Mouse (Mus musculus) forebrain, postnatal 0 days (tissue): Measurements from ENCODE around the gene Ms4a15. TPM values are rescaled to one million over a fixed set of nuclear protein-coding genes. Genes with fewer than 3 reads are reported as not detected.

ENCODE experiments used
- ATAC-seq: fragments of 200-750 bp; cut with Nextera tagmentation; 2 replicates; pipeline ENCODE4 v1.8.0; 2017; ENCODE audit warnings: mild to moderate bottlenecking, moderate library complexity
- DNase-seq: peaks from one replicate; pipeline ENCODE4 v3.0.0-alpha.2; 2015
- H3K27ac ChIP-seq: fragments of 300-500 bp; sonication (generic); 2 replicates; pipeline ENCODE4 v1.5.1; 2014; ENCODE audit warnings: low read depth, mild to moderate bottlenecking, antibody characterized with exemption, low read length, moderate library complexity, mixed read lengths
- H3K27me3 ChIP-seq: fragments of 300-500 bp; sonication (generic); 2 replicates; pipeline ENCODE4 v1.6.1; 2014; ENCODE audit warnings: mild to moderate bottlenecking, low read length, mixed read lengths; ENCODE audit not compliant: insufficient read depth
- H3K36me3 ChIP-seq: fragments of 300-500 bp; sonication (generic); 2 replicates; pipeline ENCODE4 v1.6.1; 2014; ENCODE audit warnings: mild to moderate bottlenecking, moderate library complexity; ENCODE audit not compliant: insufficient read depth
- H3K4me1 ChIP-seq: fragments of 300-500 bp; sonication (generic); 2 replicates; pipeline ENCODE4 v1.6.1; 2014; ENCODE audit warnings: antibody characterized with exemption; ENCODE audit not compliant: insufficient read depth
- H3K4me2 ChIP-seq: fragments of 300-500 bp; sonication (generic); 2 replicates; pipeline ENCODE4 v1.6.1; 2014; ENCODE audit warnings: low read depth, mild to moderate bottlenecking, moderate library complexity
- H3K4me3 ChIP-seq: fragments of 300-500 bp; sonication (generic); 2 replicates; pipeline ENCODE4 v1.5.1; 2014; ENCODE audit warnings: low read depth, low read length, mixed read lengths
- H3K9ac ChIP-seq: fragments of 300-500 bp; sonication (generic); 2 replicates; pipeline ENCODE4 v1.6.1; 2014; ENCODE audit warnings: mild to moderate bottlenecking
- H3K9me3 ChIP-seq: fragments of 300-500 bp; sonication (generic); 2 replicates; pipeline ENCODE4 v1.6.1; 2016; ENCODE audit warnings: low read length
- CTCF ChIP-seq: sonication (generic); IDR thresholded peaks from 2 replicates; pipeline ENCODE4 v1.5.1; 2016; ENCODE audit warnings: antibody characterized with exemption, control low read depth, low read depth
- WGBS: fragments of 180-500 bp; shearing (Covaris S2); extraction: QIAGEN DNeasy Blood & Tissue Kit; methylation state at CpG from one replicate; pipeline ENCODE4 v1.1.7; 2014; 5-methylcytosine and 5-hydroxymethylcytosine counted together
- polyA plus RNA-seq: library from polyadenylated mRNA; unstranded; fragments of >200 nt; fragmentation: Nextera tagmentation; extraction: Ambion mirVana; gene quantifications from 2 replicates; pipeline ENCODE4 v1.2.1, GENCODE M21; 2015
- total RNA-seq: library from RNA; depleted of rRNA; stranded (reverse); fragments of >200 nt; gene quantifications from 2 replicates; pipeline ENCODE4 v1.2.3, GENCODE M21; 2014

Ms4a15 gene
- total and polyA plus RNA-seq, 2 experiments from 2014 or later: 2.1 to 3.0 TPM

- ATAC-seq: no peak
- H3K4me1 ChIP-seq: no peaks in the 10 kb centered on the region
- H3K36me3 ChIP-seq: no peaks in the 10 kb centered on the region
- H3K27ac ChIP-seq: no peak overlapping the region
- no peak overlapping the region for H3K9ac ChIP-seq
- no peaks in the 10 kb centered on the region for H3K9me3 ChIP-seq
- TF ChIP-seq CTCF: no peak
- no peak overlapping the region for H3K4me3 ChIP-seq
- no peak overlapping the region for H3K4me2 ChIP-seq
- WGBS: 52% methylated on average over 1 of the region's 1 CpGs
- DNase-seq: no peak
- no peaks in the 10 kb centered on the region for H3K27me3 ChIP-seq
These were observed 2.3 kb downstream of the Ms4a15 start for GRCm38 (mm10) chr19:10990751-10991150.

- H3K4me1 ChIP-seq: no peaks in the 10 kb centered on the region
- 97% methylated on average over 1 of the region's 1 CpGs for WGBS
- no peak for TF ChIP-seq CTCF
- H3K36me3 ChIP-seq: no peaks in the 10 kb centered on the region
- no peaks in the 10 kb centered on the region for H3K9me3 ChIP-seq
- DNase-seq (no peak), ATAC-seq (no peak)
- no peak overlapping the region for H3K9ac ChIP-seq
- H3K4me2 ChIP-seq: no peak overlapping the region
- H3K27ac ChIP-seq: no peak overlapping the region
- H3K27me3 ChIP-seq: no peaks in the 10 kb centered on the region
- no peak overlapping the region for H3K4me3 ChIP-seq
These were observed 4.5 kb downstream of the Ms4a15 start for GRCm38 (mm10) chr19:10988563-10988962.

GRCm38 (mm10) chr19:10985889-10986288, 7.2 kb downstream of the Ms4a15 start:
- no peaks in the 10 kb centered on the region for H3K36me3 ChIP-seq
- H3K9ac ChIP-seq: no peak overlapping the region
- no peak for ATAC-seq
- H3K4me3 ChIP-seq: no peak overlapping the region
- H3K4me2 ChIP-seq: no peak overlapping the region
- H3K27me3 ChIP-seq: no peaks in the 10 kb centered on the region
- H3K4me1 ChIP-seq: no peaks in the 10 kb centered on the region
- 92% methylated on average over 4 of the region's 4 CpGs for WGBS
- no peak overlapping the region for H3K27ac ChIP-seq
- DNase-seq: no peak
- H3K9me3 ChIP-seq: no peaks in the 10 kb centered on the region
- TF ChIP-seq CTCF: no peak

- WGBS: 81% methylated on average over 13 of the region's 13 CpGs
- no peak overlapping the region for H3K27ac ChIP-seq
- no peaks in the 10 kb centered on the region for H3K27me3 ChIP-seq
- no peak for DNase-seq
- no peak for ATAC-seq
- H3K9ac ChIP-seq: no peak overlapping the region
- H3K36me3 ChIP-seq: no peaks in the 10 kb centered on the region
- no peaks in the 10 kb centered on the region for H3K4me1 ChIP-seq
- H3K4me3 ChIP-seq: no peak overlapping the region
- no peaks in the 10 kb centered on the region for H3K9me3 ChIP-seq
- no peak for TF ChIP-seq CTCF
- H3K4me2 ChIP-seq: no peak overlapping the region
These were observed 8.5 kb downstream of the Ms4a15 start for GRCm38 (mm10) chr19:10984551-10984950.

GRCm38 (mm10) chr19:10983146-10983545, 9.9 kb downstream of the Ms4a15 start:
- Histone ChIP-seq H3K4me3 (no peak overlapping the region), H3K9ac (no peak overlapping the region), H3K4me2 (no peak overlapping the region), H3K27me3 (no peaks in the 10 kb centered on the region), H3K36me3 (no peaks in the 10 kb centered on the region), H3K9me3 (no peaks in the 10 kb centered on the region), H3K27ac (no peak overlapping the region), H3K4me1 (no peaks in the 10 kb centered on the region)
- no peak for DNase-seq
- no peak for ATAC-seq
- 31% methylated on average over 14 of the region's 14 CpGs for WGBS
- TF ChIP-seq CTCF: peak; percentile 35; the same call in 1 of the 2 replicates

GRCm38 (mm10) chr19:10980210-10980609, 12.8 kb downstream of the Ms4a15 start:
- Histone ChIP-seq H3K36me3 (no peaks in the 10 kb centered on the region), H3K9me3 (no peaks in the 10 kb centered on the region), H3K4me2 (no peak overlapping the region), H3K27me3 (no peaks in the 10 kb centered on the region), H3K27ac (no peak overlapping the region), H3K4me1 (no peaks in the 10 kb centered on the region), H3K9ac (no peak overlapping the region), H3K4me3 (no peak overlapping the region)
- TF ChIP-seq CTCF: no peak
- 92% methylated on average over 5 of the region's 5 CpGs for WGBS
- no peak for DNase-seq
- ATAC-seq: no peak; the same call in 1 of the 2 replicates

GRCm38 (mm10) chr19:10979184-10980168, 13.6 kb downstream of the Ms4a15 start:
- Histone ChIP-seq H3K27ac (no peak overlapping the region), H3K4me3 (no peak overlapping the region), H3K9me3 (no peaks in the 10 kb centered on the region), H3K36me3 (no peaks in the 10 kb centered on the region), H3K4me1 (no peaks in the 10 kb centered on the region), H3K27me3 (no peaks in the 10 kb centered on the region), H3K4me2 (peak overlapping the region; percentile 28), H3K9ac (no peak overlapping the region)
- peak; percentile 78 for ATAC-seq
- DNase-seq: peak; percentile 78
- 15% methylated on average over 18 of the region's 18 CpGs for WGBS
- peak; percentile 80 for TF ChIP-seq CTCF
